Mouse (Mus musculus): ENCODE data around the gene Arhgap24. TPM values are rescaled to one million over a fixed set of nuclear protein-coding genes. Genes with fewer than 3 reads are reported as not detected.
A peak's percentile ranks its signal among the peaks of the same experiment; 100 is the strongest.

Gene Arhgap24
- polyA plus RNA-seq, 1 experiment from 2014 or later = 3.2 TPM

GRCm38 (mm10) chr5:102468292-102468691 lies 12.9 kb upstream of the Arhgap24 start:
- TF ChIP-seq CTCF (IDR thresholded peaks at IDR 0.05; ENCODE audit: low read depth) (no peak), EP300 (IDR thresholded peaks at IDR 0.05; ENCODE audit: low read depth) (no peak)
- Histone ChIP-seq H3K27ac (ENCODE audit: low read depth) (no peak overlapping the region), H3K27me3 (ENCODE audit: insufficient read depth, low read length) (no peaks in the 10 kb centered on the region), H3K9me3 (ENCODE audit: low read length) (no peaks in the 10 kb centered on the region), H3K4me1 (ENCODE audit: insufficient read depth) (no peaks in the 10 kb centered on the region), H3K4me3 (ENCODE audit: low read depth, low read length) (no peak overlapping the region), H3K4me2 (ENCODE audit: low read depth, low read length) (no peak overlapping the region), H3K9ac (replicated peaks) (no peak overlapping the region), H3K36me3 (replicated peaks; ENCODE audit: insufficient read depth, low read length) (no peaks in the 10 kb centered on the region)
- no peak for ATAC-seq
- DNase-seq = no peak
- 77% methylated on average over 3 of the region's 3 CpGs for WGBS (ENCODE audit: insufficient replicate concordance)

GRCm38 (mm10) chr5:102470284-102470683 lies 10.9 kb upstream of the Arhgap24 start:
- no peak for TF ChIP-seq EP300 (IDR thresholded peaks at IDR 0.05; ENCODE audit: low read depth)
- TF ChIP-seq CTCF (IDR thresholded peaks at IDR 0.05; ENCODE audit: low read depth) = no peak
- Histone ChIP-seq H3K27me3 (ENCODE audit: insufficient read depth, low read length) (no peaks in the 10 kb centered on the region), H3K4me3 (ENCODE audit: low read depth, low read length) (no peak overlapping the region), H3K4me1 (ENCODE audit: insufficient read depth) (no peaks in the 10 kb centered on the region), H3K36me3 (replicated peaks; ENCODE audit: insufficient read depth, low read length) (no peaks in the 10 kb centered on the region), H3K9me3 (ENCODE audit: low read length) (no peaks in the 10 kb centered on the region), H3K4me2 (ENCODE audit: low read depth, low read length) (no peak overlapping the region), H3K27ac (ENCODE audit: low read depth) (no peak overlapping the region), H3K9ac (replicated peaks) (no peak overlapping the region)
- 74% methylated on average over 2 of the region's 2 CpGs for WGBS (ENCODE audit: insufficient replicate concordance)
- DNase-seq (no peak), ATAC-seq (no peak)

DNA sequence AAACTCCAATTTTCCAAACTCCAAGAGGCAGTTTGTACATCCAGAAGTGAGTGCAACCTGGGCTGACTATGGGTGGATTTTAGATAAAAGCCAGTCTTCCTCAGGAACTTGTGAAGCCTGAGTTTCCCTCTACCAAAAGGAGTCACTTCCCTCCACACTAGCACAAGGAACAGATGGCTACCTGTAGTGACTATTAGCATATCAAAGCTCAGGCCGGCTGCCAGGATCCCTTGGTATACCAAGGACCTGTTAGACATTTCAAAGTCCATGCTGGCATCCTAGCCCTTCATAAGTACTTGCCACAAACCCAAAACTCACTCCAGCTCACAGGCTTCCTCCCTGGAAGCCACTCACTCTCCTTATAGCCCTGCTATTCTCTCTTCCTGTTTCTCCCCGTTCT lies 3.1 kb upstream of the Arhgap24 start:
- H3K4me3 ChIP-seq (ENCODE audit: low read depth, low read length) = no peak overlapping the region
- no peaks in the 10 kb centered on the region for H3K36me3 ChIP-seq (replicated peaks; ENCODE audit: insufficient read depth, low read length)
- 0 out of 2 replicates have a peak, but pooled peaks cover 2% of the 10 kb centered on the region for H3K4me1 ChIP-seq (ENCODE audit: insufficient read depth)
- no peak overlapping the region for H3K4me2 ChIP-seq (ENCODE audit: low read depth, low read length)
- WGBS (ENCODE audit: insufficient replicate concordance) = 13% methylated on average over 2 of the region's 2 CpGs
- H3K9ac ChIP-seq (replicated peaks) = no peak overlapping the region
- no peaks in the 10 kb centered on the region for H3K27me3 ChIP-seq (ENCODE audit: insufficient read depth, low read length)
- TF ChIP-seq EP300 (IDR thresholded peaks at IDR 0.05; ENCODE audit: low read depth) = no peak
- no peak for TF ChIP-seq CTCF (IDR thresholded peaks at IDR 0.05; ENCODE audit: low read depth)
- no peak overlapping the region for H3K27ac ChIP-seq (ENCODE audit: low read depth)
- no peak for ATAC-seq
- no peaks in the 10 kb centered on the region for H3K9me3 ChIP-seq (ENCODE audit: low read length)
- no peak for DNase-seq

DNA sequence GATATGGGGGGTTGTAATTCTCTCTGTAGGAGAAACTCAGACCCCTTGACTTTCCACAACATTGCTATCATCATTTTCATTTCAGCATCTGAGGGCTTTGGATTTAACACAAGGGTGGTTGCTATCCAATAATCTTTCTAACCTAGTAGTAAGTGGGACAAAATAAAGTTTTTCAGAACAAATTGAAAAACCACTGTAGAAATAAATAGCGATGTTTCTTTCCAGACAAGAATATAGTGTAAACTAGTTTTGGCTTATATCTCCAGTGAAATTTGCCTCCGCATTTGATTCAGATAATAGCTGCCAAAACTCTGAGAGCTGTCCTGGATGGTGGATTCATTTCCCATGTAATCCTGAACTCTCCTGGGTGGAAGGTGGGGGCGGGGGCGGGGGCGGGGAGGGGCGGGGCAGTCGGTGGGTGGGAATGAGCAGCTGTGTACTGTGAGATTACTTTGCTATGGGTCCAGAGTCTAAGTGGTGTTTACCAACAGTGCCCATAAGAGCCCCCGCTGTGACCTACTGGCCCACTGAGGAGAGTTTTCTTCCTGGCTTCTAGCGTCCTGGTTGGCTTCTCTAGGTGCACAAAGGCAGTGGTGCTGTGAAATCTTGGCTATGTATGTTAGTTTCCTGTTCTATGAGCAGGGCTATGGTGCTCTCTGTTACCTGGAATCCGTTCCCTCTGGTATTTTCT lies 2.2 kb downstream of the Arhgap24 start:
- Histone ChIP-seq H3K4me2 (ENCODE audit: low read depth, low read length) (peak overlapping the region; percentile 55), H3K4me3 (ENCODE audit: low read depth, low read length) (peak overlapping the region; percentile 26; the same call in 1 of the 2 replicates), H3K4me1 (ENCODE audit: insufficient read depth) (0 out of 2 replicates have a peak, but pooled peaks cover 3% of the 10 kb centered on the region), H3K27ac (ENCODE audit: low read depth) (peak overlapping the region; percentile 92), H3K9me3 (ENCODE audit: low read length) (no peaks in the 10 kb centered on the region), H3K27me3 (ENCODE audit: insufficient read depth, low read length) (no peaks in the 10 kb centered on the region), H3K36me3 (replicated peaks; ENCODE audit: insufficient read depth, low read length) (no peaks in the 10 kb centered on the region), H3K9ac (replicated peaks) (peak overlapping the region; percentile 55; the same call in 1 of the 2 replicates)
- WGBS (ENCODE audit: insufficient replicate concordance) = 43% methylated on average over 10 of the region's 10 CpGs
- TF ChIP-seq CTCF (IDR thresholded peaks at IDR 0.05; ENCODE audit: low read depth) = no peak
- no peak for TF ChIP-seq EP300 (IDR thresholded peaks at IDR 0.05; ENCODE audit: low read depth)
- ATAC-seq (peak; percentile 90), DNase-seq (peak; percentile 69)

DNA sequence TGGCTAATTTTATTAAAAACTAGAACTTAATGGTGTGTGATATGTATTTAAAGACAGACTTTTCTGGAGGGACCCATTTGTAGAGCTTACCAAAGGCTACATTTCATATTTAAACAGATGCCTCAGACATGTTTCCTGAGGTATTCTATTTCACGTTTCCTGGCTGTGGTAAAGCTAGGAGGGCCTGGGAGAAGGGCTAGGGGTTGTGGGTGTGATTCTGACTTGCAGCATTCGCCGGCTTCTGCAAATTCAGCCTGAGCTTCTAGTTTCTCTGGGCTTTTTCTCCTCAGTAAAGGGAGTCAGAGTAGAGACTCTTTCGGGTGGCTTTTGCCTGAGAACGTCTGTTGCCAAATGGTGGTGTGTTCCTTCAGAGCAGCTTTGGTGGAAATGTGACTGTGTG lies 10.4 kb downstream of the Arhgap24 start:
- H3K27me3 ChIP-seq (ENCODE audit: insufficient read depth, low read length) = no peaks in the 10 kb centered on the region
- peaks cover 10% of the 10 kb centered on the region for H3K4me1 ChIP-seq (ENCODE audit: insufficient read depth)
- H3K36me3 ChIP-seq (replicated peaks; ENCODE audit: insufficient read depth, low read length) = no peaks in the 10 kb centered on the region
- 37% methylated on average over 5 of the region's 5 CpGs for WGBS (ENCODE audit: insufficient replicate concordance)
- H3K27ac ChIP-seq (ENCODE audit: low read depth) = no peak overlapping the region
- DNase-seq (no peak), ATAC-seq (no peak)
- H3K9me3 ChIP-seq (ENCODE audit: low read length) = no peaks in the 10 kb centered on the region
- H3K4me3 ChIP-seq (ENCODE audit: low read depth, low read length) = no peak overlapping the region
- no peak overlapping the region for H3K9ac ChIP-seq (replicated peaks)
- TF ChIP-seq CTCF (IDR thresholded peaks at IDR 0.05; ENCODE audit: low read depth) = no peak
- H3K4me2 ChIP-seq (ENCODE audit: low read depth, low read length) = no peak overlapping the region

GRCm38 (mm10) chr5:102492152-102492551 lies 11.0 kb downstream of the Arhgap24 start:
- TF ChIP-seq EP300 (IDR thresholded peaks at IDR 0.05; ENCODE audit: low read depth) (no peak), CTCF (IDR thresholded peaks at IDR 0.05; ENCODE audit: low read depth) (no peak)
- H3K4me3 ChIP-seq (ENCODE audit: low read depth, low read length) = no peak overlapping the region
- H3K9ac ChIP-seq (replicated peaks) = no peak overlapping the region
- ATAC-seq = no peak
- DNase-seq = no peak
- H3K36me3 ChIP-seq (replicated peaks; ENCODE audit: insufficient read depth, low read length) = no peaks in the 10 kb centered on the region
- H3K4me1 ChIP-seq (ENCODE audit: insufficient read depth) = peaks cover 10% of the 10 kb centered on the region
- no peaks in the 10 kb centered on the region for H3K9me3 ChIP-seq (ENCODE audit: low read length)
- no peaks in the 10 kb centered on the region for H3K27me3 ChIP-seq (ENCODE audit: insufficient read depth, low read length)
- WGBS (ENCODE audit: insufficient replicate concordance) = 85% methylated on average over 9 of the region's 9 CpGs
- no peak overlapping the region for H3K4me2 ChIP-seq (ENCODE audit: low read depth, low read length)
- no peak overlapping the region for H3K27ac ChIP-seq (ENCODE audit: low read depth)

All from liver, postnatal 0 days (tissue).